Mouse (Mus musculus) liver, postnatal 0 days (tissue): ENCODE data around the gene Fchsd2.

Experiments used
- CTCF ChIP-seq: sonication (generic); IDR thresholded peaks from 2 replicates; pipeline ENCODE4 v1.5.1; 2016; ENCODE audit warnings: antibody characterized with exemption, low read depth
- EP300 ChIP-seq: IDR thresholded peaks from 2 replicates; pipeline ENCODE4 v1.6.1; 2016; ENCODE audit warnings: antibody characterized with exemption, low read depth, mild to moderate bottlenecking

DNA sequence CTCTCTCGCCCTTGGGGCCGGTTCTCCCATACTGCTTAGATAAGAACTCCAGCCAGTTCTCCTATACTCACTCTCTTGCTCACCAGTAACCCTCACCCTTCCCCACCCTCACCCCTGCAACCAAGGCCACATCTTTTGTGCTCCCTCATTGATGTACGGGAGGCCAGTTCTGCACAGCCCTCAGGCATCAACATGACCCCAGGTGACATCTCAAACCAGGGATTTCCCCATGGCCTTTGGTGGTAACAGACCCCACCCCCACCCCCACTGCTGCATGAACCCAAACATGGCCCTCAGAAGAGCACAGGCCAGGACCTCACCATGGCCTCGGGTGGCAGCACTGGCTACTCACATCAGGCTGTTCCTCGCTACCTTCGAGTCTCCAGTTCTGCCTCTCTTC lies 23.4 kb upstream of the Fchsd2 start:
- no peak for TF ChIP-seq CTCF
- no peak for TF ChIP-seq EP300
